Mouse (Mus musculus) small intestine, adult 2 months (tissue): Measurements from ENCODE around the gene Gm13420.

Experiments
- CTCF ChIP-seq: fragments of 200-500 bp; IDR thresholded peaks from 2 replicates; pipeline ENCODE4 v1.5.1; 2012; ENCODE audit warnings: low read depth, mild to moderate bottlenecking, control low read depth, inconsistent platforms, low read length, moderate library complexity, mixed read lengths; ENCODE audit not compliant: insufficient replicate concordance, insufficient read length; ENCODE audit errors: extremely low read depth
- POLR2A ChIP-seq: fragments of 200-500 bp; IDR thresholded peaks from 2 replicates; pipeline ENCODE4 v1.6.1; 2012; ENCODE audit warnings: low read depth, mild to moderate bottlenecking, control low read depth, inconsistent platforms, low read length, moderate library complexity

DNA sequence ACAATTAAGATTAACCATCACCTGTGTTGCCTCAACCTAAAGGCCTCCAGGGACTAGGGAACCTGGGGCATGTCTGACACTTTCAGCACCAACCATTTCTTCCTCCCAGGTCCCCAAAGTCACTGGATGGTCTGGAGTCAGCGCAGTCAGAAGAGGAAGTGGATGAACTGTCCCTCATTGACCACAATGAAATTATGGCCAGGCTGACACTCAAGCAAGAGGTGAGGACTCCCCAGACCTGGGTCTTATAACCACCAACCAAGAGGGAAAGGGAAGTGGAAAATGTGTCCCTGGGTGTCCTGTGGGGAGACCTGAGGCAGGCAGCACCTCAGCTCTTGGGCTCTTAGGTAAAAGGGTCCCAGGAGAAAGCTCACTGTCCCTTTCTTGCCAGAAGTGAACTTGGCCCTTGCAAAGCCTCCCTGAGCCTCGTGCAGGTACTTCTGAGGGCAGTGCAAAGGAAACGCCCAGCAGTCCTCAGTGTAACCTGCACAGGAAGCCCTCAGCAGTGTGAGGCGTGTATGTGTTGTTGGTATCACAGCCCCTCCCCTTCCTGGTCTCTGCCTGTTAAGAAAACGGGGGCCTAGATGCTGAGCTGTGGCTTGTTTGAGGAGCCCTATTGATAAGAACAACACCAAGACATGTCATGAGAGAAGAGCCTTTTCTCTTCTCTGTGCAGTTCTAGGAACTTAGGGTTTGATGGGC lies 26.7 kb downstream of the Gm13420 start:
- TF ChIP-seq CTCF (no peak), POLR2A (no peak)
